Comparison of ENCODE assay signal across 7 mouse cellular contexts in the genomic region with DNA sequence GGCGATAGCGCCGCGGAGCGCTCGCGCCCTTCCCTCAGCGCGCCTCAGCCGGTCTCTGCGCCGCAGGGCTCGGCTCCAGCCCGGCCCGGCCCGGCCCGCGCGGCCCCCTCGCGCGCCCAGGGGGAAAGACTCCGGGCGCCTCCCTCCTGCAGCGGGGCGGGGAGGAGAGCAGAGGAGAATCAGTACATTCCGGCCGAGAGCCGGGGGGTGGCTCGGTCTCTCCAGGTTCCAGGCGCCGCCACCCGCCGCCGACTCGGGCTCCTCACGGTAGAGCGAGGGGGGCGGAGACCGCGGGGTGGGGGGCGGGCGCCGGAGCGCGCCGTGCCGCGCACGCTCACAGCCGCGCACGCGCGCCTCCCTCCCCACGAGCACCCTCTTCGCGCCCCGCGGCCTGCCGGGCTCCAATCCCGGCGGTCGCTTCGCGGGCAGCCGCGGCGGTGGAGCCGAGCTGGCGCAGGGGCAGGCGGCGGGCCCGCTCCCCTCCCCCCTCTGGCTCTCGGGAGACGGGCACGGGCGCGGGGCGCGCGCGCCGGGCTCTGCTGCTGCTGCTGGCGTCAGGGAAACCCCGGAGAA. TPM values are rescaled to one million over a fixed set of nuclear protein-coding genes. Genes with fewer than 3 reads are reported as not detected.
DNase-seq lines count a peak whose midpoint lies in the region; ATAC-seq and TF ChIP-seq lines count a peak whose summit lies in the region.

A gene (minus strand): TSS at position 283 of the 573 bp plus-strand sequence.

- peak within 1 kb of the TSS; percentile 97 for H3K9ac ChIP-seq in midbrain, embryonic 16.5 days (ENCODE audit: low read depth, low read length)
- peak within 1 kb of the TSS; percentile 97 for H3K9ac ChIP-seq in stomach, embryonic 16.5 days (ENCODE audit: low read length)

- peaks cover 6% of the 10 kb centered on the region for H3K36me3 ChIP-seq in embryonic facial prominence, embryonic 10.5 days (replicated peaks)
- H3K36me3 ChIP-seq in kidney, adult 2 months (ENCODE audit: control insufficient read depth, insufficient read depth, low read length): no peaks in the 10 kb centered on the region
- no peaks in the 10 kb centered on the region for H3K36me3 ChIP-seq in limb, embryonic 10.5 days
- no peaks in the 10 kb centered on the region for H3K36me3 ChIP-seq in midbrain, embryonic 16.5 days (ENCODE audit: control insufficient read depth, insufficient read depth, low read length)
- no peaks in the 10 kb centered on the region for H3K36me3 ChIP-seq in stomach, embryonic 16.5 days (ENCODE audit: control insufficient read depth, insufficient read depth, low read length)

- TF ChIP-seq POLR2A in kidney, adult 2 months (IDR thresholded peaks at IDR 0.05; ENCODE audit: low read depth, low read length): no peak

- WGBS in embryonic facial prominence, embryonic 10.5 days: under 1% methylated on average over 80 of the region's 86 CpGs
- WGBS in kidney, adult 2 months: under 1% methylated on average over 55 of the region's 86 CpGs
- under 1% methylated on average over 54 of the region's 86 CpGs for WGBS in limb, embryonic 10.5 days
- under 1% methylated on average over 64 of the region's 86 CpGs for WGBS in midbrain, embryonic 16.5 days
- WGBS in stomach, embryonic 16.5 days: under 1% methylated on average over 50 of the region's 86 CpGs

- peak within 1 kb of the TSS; percentile 100 for H3K27ac ChIP-seq in embryonic facial prominence, embryonic 10.5 days (replicated peaks)
- H3K27ac ChIP-seq in kidney, adult 2 months (ENCODE audit: insufficient read depth, low read depth, low read length): peak within 1 kb of the TSS; percentile 77
- H3K27ac ChIP-seq in limb, embryonic 10.5 days: peak within 1 kb of the TSS; percentile 99
- peak within 1 kb of the TSS; percentile 100 for H3K27ac ChIP-seq in midbrain, embryonic 16.5 days (ENCODE audit: low read length)
- H3K27ac ChIP-seq in stomach, embryonic 16.5 days (ENCODE audit: low read length): peak within 1 kb of the TSS; percentile 99

- no peak for TF ChIP-seq CTCF in kidney, adult 2 months (conservative IDR thresholded peaks at IDR 0.05; ENCODE audit: insufficient read depth, insufficient read length, low read depth, low read length)

- DNase-seq in adrenal gland, postnatal 25 days: peak; percentile 95
- peak; percentile 96 for DNase-seq in embryonic facial prominence, embryonic 10.5 days (ENCODE audit: low spot score)
- DNase-seq in heart, adult 11 months: peak; percentile 99
- peak; percentile 93 for DNase-seq in kidney, adult 2 months
- peak; percentile 95 for DNase-seq in limb, embryonic 10.5 days (ENCODE audit: low spot score)

- peak within 1 kb of the TSS; percentile 95 for H3K4me3 ChIP-seq in embryonic facial prominence, embryonic 10.5 days
- peak within 1 kb of the TSS; percentile 56 for H3K4me3 ChIP-seq in kidney, adult 2 months (ENCODE audit: insufficient read depth, low read depth, low read length)
- peak within 1 kb of the TSS; percentile 98 for H3K4me3 ChIP-seq in limb, embryonic 10.5 days
- peak within 1 kb of the TSS; percentile 82 for H3K4me3 ChIP-seq in midbrain, embryonic 16.5 days (ENCODE audit: low read depth, low read length)
- H3K4me3 ChIP-seq in stomach, embryonic 16.5 days (replicated peaks; ENCODE audit: low read length): peak within 1 kb of the TSS; percentile 96

- peak; percentile 95 for ATAC-seq in midbrain, embryonic 16.5 days
- ATAC-seq in stomach, embryonic 16.5 days (ENCODE audit: insufficient read depth, low FRiP score): peak; percentile 95

- peak within 1 kb of the TSS; percentile 80 for H3K4me2 ChIP-seq in midbrain, embryonic 16.5 days (ENCODE audit: low read length)
- H3K4me2 ChIP-seq in stomach, embryonic 16.5 days (ENCODE audit: low read depth, low read length): peak within 1 kb of the TSS; percentile 69

- peaks cover 46% of the 10 kb centered on the region for H3K4me1 ChIP-seq in embryonic facial prominence, embryonic 10.5 days
- H3K4me1 ChIP-seq in kidney, adult 2 months (ENCODE audit: control insufficient read depth, insufficient read depth, low read length): peaks cover 5% of the 10 kb centered on the region; the same call in 1 of the 2 replicates
- peaks cover 39% of the 10 kb centered on the region for H3K4me1 ChIP-seq in limb, embryonic 10.5 days
- H3K4me1 ChIP-seq in midbrain, embryonic 16.5 days (ENCODE audit: control insufficient read depth, insufficient read depth, low read length): peaks cover 32% of the 10 kb centered on the region
- H3K4me1 ChIP-seq in stomach, embryonic 16.5 days (ENCODE audit: control insufficient read depth, insufficient read depth, low read length): peaks cover 6% of the 10 kb centered on the region

- peaks cover 4% of the 10 kb centered on the region; the same call in 1 of the 2 replicates for H3K9me3 ChIP-seq in embryonic facial prominence, embryonic 10.5 days
- H3K9me3 ChIP-seq in limb, embryonic 10.5 days (replicated peaks): no peaks in the 10 kb centered on the region
- H3K9me3 ChIP-seq in midbrain, embryonic 16.5 days (replicated peaks; ENCODE audit: control insufficient read depth, low read length, poor library complexity, severe bottlenecking): no peaks in the 10 kb centered on the region
- H3K9me3 ChIP-seq in stomach, embryonic 16.5 days (replicated peaks; ENCODE audit: control insufficient read depth, low read length): no peaks in the 10 kb centered on the region

- H3K27me3 ChIP-seq in embryonic facial prominence, embryonic 10.5 days (replicated peaks; ENCODE audit: low read depth, poor library complexity, severe bottlenecking): no peaks in the 10 kb centered on the region
- no peaks in the 10 kb centered on the region for H3K27me3 ChIP-seq in kidney, adult 2 months (replicated peaks; ENCODE audit: control insufficient read depth, insufficient read depth, low read length)
- no peaks in the 10 kb centered on the region for H3K27me3 ChIP-seq in limb, embryonic 10.5 days (ENCODE audit: low read depth, poor library complexity, severe bottlenecking)
- no peaks in the 10 kb centered on the region for H3K27me3 ChIP-seq in midbrain, embryonic 16.5 days (ENCODE audit: control insufficient read depth, insufficient read depth, low read depth, low read length)
- no peaks in the 10 kb centered on the region for H3K27me3 ChIP-seq in stomach, embryonic 16.5 days (ENCODE audit: control insufficient read depth, insufficient read depth, low read length)

RNA-seq across cellular contexts. Expression of the gene that starts here (rescaled TPM):
- total RNA-seq in adrenal gland, postnatal 25 days (2021): 56.7 and 63.5 TPM in 2 replicates
- polyA plus RNA-seq in embryonic facial prominence, embryonic 10.5 days (2016; fragmentation: Nextera tagmentation; extraction: Ambion mirVana): 34.4 and 36.8 TPM in 2 replicates
- 21.6 and 25.4 TPM in 2 replicates for polyA plus RNA-seq in kidney, adult 2 months (2012; rRNA removed)
- 27.3 and 37.2 TPM in 2 replicates for polyA plus RNA-seq in limb, embryonic 10.5 days (2016; fragmentation: Nextera tagmentation; extraction: Ambion mirVana)
- polyA plus RNA-seq in midbrain, embryonic 16.5 days (2015; fragmentation: Nextera tagmentation; extraction: Ambion mirVana): 48.6 and 51.2 TPM in 2 replicates
- 24.2 and 28.1 TPM in 2 replicates for polyA plus RNA-seq in stomach, embryonic 16.5 days (2015; fragmentation: Nextera tagmentation; extraction: Ambion mirVana)

Comparison
In these comparisons a context has a peak if more than half of its experiments do, and no peak if none do; other contexts are left out.
1. Peak in every context shown above with its lines: DNase-seq, ATAC-seq, H3K4me3 ChIP-seq and H3K27ac ChIP-seq.